Mouse (Mus musculus) bone marrow macrophage, adult 2 months (primary cell): ENCODE data around the gene Pitpnm3.

ENCODE experiments used
- CTCF ChIP-seq: IDR thresholded peaks from 2 replicates; pipeline ENCODE4 v1.5.1; 2012; ENCODE audit warnings: low read depth, mild to moderate bottlenecking, low read length, moderate library complexity
- POLR2A ChIP-seq: IDR thresholded peaks from 2 replicates; pipeline ENCODE4 v1.6.1; 2012; ENCODE audit warnings: mild to moderate bottlenecking, low read depth, low read length, borderline replicate concordance

DNA sequence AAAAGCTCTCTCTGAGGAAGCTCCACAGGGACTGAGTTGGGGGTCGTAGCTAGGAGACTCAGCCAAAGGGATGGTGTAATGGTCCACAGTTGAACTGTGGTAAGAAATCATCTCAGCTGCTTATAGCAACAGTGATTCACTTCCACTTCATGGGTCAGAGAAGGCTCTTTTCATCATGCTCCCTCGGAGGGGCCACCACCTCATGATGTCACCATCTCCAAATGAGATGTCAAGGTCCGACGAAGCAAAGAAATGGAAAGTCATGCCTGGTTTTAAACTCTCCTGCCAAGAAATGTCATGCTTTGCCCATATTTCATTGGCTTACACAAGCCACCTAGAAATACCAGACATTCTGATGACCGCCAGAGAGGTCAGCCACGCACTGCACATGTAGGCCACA, 15.2 kb downstream of the Pitpnm3 start:
- TF ChIP-seq POLR2A (no peak), CTCF (no peak)
